Mouse (Mus musculus): ENCODE data around the gene Exoc3l2.
A peak's percentile ranks its signal among the peaks of the same experiment; 100 is the strongest.

The Exoc3l2 gene

DNA sequence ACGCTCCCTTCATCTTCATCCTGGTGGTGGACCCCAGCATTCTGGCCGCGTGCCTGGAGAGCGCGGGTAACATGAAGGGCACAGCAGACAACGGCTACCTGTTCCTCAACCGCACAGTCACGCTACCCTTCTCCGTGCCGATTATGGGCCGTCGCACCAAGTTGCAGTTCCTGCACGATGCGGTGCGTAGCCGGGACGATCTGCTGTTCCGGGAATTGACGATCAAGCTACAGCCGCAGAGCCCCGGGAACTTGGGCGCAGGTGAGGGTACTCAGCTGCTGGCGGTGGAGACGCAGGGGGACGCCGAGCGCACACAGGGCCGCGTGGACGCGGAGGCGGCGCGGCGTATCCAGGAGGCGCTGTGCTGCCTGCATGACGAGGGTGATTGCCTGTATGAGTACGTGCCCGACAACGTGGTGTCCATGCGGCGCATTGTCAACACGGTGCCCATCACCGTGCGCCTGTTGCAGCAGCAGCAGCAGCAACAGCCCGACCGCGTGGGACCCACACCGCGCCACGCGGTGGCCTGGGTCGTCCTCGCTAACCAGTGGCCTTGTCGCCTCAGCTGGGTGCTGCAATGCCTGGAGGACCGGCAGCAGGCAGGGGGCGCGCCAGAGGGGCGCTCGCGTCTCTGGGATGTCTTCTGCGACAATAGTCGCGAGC is 60.8 kb downstream of the Exoc3l2 start:
- peak; percentile 83 for DNase-seq

- no peak for DNase-seq
Observed at GRCm38 (mm10) chr7:19524420-19525104, 61.4 kb downstream of the Exoc3l2 start.

- no peak for DNase-seq
Observed at GRCm38 (mm10) chr7:19525105-19525481, 62.0 kb downstream of the Exoc3l2 start.

GRCm38 (mm10) chr7:19531077-19531476 is 67.9 kb downstream of the Exoc3l2 start:
- no peak for DNase-seq

DNA sequence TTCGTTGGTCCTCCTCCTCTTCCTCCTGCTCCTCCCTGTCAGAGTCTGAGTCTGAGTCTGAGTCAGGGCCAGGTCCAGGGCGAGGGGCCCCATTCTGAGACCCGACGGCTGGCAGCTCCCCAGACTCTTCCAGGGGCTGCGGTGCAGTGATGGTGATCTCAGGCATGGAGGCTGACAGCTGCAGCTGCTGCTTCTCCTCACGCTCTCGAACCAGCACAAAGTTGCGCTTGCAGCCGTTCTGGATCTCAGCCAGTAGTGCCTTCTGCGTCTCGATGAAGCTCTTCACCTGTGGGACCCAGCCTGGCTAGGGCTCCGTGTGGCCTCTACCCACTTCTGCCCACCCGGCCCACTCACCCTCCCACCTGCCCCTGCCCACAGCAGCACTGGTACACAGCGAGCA is 69.1 kb downstream of the Exoc3l2 start:
- DNase-seq: no peak

DNA sequence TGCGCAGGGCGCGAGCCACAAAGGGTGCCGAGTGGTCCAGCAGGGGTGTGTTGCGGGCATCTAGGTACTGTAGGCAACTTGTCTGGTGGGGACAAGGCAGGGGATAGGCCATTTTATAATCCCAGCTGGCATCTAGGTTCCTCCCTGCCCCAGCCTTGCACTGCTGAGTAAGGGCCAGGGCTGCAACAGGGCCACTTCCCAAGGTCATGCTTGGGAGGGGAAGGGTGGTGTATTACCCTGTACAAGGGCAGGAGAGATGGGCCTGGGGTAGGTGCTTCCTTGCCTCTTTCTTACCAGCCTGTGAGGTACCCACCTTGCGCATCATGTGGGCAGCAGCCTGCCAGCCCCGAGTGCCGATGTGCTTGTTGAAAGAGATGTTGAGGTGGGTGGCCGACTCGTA is 71.5 kb downstream of the Exoc3l2 start:
- DNase-seq: no peak

DNA sequence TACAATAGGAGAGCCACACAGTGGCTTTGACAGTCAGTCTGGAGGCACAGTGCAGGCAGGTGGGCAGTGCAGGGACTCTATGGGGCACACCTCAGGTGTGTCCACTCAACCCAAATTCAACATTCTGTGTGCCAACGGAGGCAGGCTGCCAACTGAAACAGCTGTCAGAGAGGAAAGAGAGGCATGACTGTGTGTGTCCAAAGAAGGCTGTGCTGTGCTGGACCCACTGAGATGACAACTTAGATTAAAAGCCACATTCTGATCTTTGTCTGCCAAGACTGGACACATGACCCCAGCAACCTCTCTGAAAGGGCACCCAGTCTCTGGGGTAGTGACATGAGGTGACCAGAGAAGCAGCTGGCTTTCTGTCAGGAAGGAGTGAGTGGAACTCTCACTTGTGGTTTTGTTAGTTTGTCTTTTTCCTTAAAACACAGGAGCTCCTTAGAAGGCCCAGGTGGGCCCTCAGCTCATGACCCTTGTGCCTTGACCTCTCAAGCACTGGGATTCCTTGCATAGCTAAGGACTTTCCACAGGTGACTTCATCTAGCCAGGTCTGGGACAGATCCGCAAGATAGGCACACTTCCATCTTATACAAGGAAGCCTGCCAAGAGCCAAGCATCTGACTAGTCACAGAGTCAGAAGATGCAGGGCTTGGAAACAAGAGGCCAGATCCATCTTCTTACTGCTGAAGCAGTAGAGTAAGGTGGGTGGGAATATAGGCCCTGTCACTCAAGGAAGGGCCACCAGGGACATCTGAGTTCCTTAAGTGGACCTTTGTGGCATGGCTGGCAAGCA is 77.8 kb downstream of the Exoc3l2 start:
- DNase-seq: no peak

GRCm38 (mm10) chr7:19541681-19542154 is 78.6 kb downstream of the Exoc3l2 start:
- no peak for DNase-seq

DNA sequence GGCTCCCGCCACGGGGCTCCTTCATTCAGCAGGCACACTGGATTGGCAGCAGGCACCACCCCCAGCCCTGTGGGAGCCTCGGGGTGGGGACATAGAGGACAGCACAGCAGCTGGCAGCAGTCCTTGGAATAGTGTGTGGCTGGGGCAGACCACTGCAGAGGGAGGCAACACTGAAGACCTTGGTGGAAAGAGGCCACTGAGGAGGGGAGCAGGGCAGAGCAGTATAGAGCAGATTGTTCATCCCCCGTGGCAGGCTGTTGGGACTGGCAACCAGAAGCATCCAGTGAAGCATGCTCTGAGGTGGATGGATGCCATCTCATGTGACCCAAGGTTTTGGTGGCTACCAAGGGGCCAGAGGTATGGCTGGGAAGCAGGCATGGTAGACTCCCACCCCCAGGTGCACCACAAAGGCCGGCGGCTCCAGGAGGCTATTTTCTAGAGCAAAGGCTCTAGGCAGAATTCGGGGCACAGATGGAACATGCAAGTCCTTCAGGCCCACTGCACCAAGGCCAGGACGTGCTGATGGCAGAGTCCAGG is 79.1 kb downstream of the Exoc3l2 start:
- no peak for DNase-seq

- peak; percentile 50 for DNase-seq
Observed at GRCm38 (mm10) chr7:19543584-19543983, 80.5 kb downstream of the Exoc3l2 start.

GRCm38 (mm10) chr7:19546007-19546406 is 82.9 kb downstream of the Exoc3l2 start:
- DNase-seq: no peak
